Mouse (Mus musculus): Measurements from ENCODE around the gene Ubac2. TPM values are rescaled to one million over a fixed set of nuclear protein-coding genes. Genes with fewer than 3 reads are reported as not detected.
A peak's percentile ranks its signal among the peaks of the same experiment; 100 is the strongest.

Ubac2 gene
- total RNA-seq, 4 experiments from 2014 or later: 29.4 to 37.1 (median 32.7) TPM

- no peak for DNase-seq (ENCODE audit: low spot score in 2 of 2)
These were observed 87.0 kb downstream of the Ubac2 start for GRCm38 (mm10) chr14:121965461-121965860.

DNA sequence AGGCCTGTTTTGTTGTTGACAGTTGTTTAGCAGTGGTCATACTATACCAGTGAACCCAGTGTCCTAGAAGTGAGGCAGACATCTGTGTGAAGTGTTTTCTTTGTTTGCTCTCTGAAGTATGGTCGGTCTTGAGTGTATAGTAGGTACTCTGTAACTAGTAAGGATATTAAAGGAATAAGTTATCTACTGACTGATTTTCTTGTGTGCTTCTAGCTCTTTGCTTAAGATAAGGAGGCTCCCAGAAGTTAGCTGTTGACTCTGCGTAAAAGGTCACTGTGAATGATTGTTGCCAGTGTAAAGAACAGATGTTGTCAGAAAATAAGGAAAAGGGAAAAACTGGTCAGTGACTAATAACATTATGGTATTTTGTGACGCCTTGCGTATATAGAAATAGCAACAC, 88.7 kb downstream of the Ubac2 start:
- no peak for DNase-seq (ENCODE audit: low spot score in 2 of 2)

DNA sequence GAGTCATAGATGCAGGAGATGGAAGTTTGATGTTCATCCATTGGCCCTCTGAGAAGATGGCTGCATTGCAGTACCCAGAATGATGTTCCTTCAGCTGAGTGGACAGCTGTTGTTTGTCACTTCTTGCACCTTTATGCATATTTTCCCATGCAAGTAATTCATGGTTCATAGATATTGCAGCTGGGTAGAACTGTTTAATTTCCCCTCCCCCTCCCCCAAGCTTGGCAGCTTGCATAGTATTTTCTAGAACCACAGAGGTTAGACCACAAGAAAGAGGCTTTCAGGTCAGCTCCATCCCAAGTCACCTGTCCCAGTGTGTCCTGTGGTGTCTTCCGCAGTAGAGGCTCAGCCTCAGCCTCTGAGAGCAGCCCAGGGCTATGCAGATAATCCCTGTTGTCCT, 92.0 kb downstream of the Ubac2 start:
- no peak for DNase-seq (ENCODE audit: low spot score in 2 of 2)

DNA sequence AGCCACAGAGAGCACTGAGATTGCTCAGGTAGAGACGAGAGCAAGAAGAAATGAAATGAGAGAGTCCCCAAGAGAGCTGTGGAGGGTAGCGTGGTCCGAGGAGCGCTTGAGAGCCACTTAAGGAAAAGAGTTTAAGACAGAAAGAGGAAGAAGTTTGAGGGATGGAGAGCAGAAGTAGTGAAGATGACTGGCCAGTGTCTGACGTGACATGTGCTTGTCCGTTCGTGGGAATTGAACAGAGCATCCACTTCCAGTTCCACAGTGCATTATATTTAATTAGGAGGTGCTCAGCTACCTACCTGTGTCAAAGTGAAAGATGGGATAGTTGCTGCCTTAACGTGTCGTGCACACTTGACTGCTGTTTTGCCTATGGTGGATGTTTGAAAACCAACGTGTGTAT, 94.7 kb downstream of the Ubac2 start:
- no peak for DNase-seq (ENCODE audit: low spot score in 2 of 2)

GRCm38 (mm10) chr14:121981531-121981930, 103.1 kb downstream of the Ubac2 start:
- DNase-seq (ENCODE audit: low spot score in 2 of 2): no peak

- no peak for DNase-seq (ENCODE audit: low spot score in 2 of 2)
These were observed 104.9 kb downstream of the Ubac2 start for GRCm38 (mm10) chr14:121983009-121983933.

- DNase-seq (ENCODE audit: low spot score in 2 of 2): no peak
These were observed 107.1 kb downstream of the Ubac2 start for GRCm38 (mm10) chr14:121985477-121985876.

GRCm38 (mm10) chr14:121986028-121986427, 107.6 kb downstream of the Ubac2 start:
- no peak for DNase-seq (ENCODE audit: low spot score in 2 of 2)

DNA sequence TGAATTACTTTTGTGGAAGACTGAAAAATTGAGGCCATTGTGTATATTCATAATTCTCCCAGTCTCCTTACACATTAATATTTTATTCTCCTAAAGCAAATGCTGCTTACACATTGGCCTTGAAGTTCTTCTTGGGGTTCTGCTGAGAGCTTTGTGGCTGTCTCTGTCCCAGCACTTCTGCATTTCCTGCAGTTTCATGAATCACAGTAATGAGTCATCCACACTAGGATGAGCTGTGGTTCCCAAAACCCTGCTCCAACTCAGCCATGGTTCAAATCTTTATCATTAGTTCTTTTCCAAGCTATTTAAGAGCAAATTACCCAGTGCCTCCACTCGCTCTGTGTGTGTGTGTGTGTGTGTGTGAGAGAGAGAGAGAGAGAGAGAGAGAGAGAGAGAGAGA, 108.9 kb downstream of the Ubac2 start:
- no peak for DNase-seq (ENCODE audit: low spot score in 2 of 2)

DNA sequence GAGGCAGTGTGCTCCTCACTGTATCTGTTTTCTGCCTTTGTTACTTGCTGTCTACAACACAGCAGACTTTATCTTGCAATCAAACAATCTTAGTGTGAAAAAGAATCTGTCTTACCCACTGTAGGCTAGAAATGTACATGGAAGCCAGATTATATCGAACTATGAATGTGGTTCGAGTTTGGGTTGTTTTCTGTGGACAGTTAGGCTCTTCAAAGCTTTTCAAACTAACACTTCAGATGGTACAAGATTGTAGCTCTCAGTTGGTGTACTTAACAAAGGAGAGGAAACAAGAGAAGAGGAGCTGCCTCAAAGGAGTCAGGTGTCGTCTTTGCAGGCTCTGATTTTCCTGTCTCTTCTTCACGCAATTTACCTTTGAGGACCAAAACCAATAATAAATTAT, 109.3 kb downstream of the Ubac2 start:
- DNase-seq (ENCODE audit: low spot score in 2 of 2): no peak

GRCm38 (mm10) chr14:121989331-121989730, 110.9 kb downstream of the Ubac2 start:
- DNase-seq (ENCODE audit: low spot score in 2 of 2): no peak

DNA sequence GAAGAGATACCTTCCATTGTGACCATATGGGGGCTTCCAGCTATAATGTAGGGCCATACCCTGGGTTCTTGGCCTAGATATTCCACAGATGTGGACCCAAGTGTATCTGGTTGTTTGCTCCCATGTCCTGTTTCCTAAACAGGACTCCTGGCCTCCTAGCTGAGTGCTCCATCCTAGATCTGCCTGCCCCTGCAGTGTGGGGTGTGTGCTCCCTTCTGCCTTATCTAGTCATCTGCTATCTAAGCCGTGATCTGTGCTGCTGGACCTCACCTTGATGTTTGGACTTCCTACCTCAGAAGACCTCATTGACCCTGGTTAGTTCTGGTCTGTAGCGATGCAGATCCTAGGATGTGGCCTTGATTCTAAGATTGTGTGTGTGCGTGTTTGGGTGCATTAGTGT, 111.4 kb downstream of the Ubac2 start:
- DNase-seq (ENCODE audit: low spot score in 2 of 2): no peak

- no peak for DNase-seq (ENCODE audit: low spot score in 2 of 2)
These were observed 112.5 kb downstream of the Ubac2 start for GRCm38 (mm10) chr14:121990897-121991296.

- DNase-seq (ENCODE audit: low spot score in 2 of 2): no peak
These were observed 113.5 kb downstream of the Ubac2 start for GRCm38 (mm10) chr14:121991921-121992320.

DNA sequence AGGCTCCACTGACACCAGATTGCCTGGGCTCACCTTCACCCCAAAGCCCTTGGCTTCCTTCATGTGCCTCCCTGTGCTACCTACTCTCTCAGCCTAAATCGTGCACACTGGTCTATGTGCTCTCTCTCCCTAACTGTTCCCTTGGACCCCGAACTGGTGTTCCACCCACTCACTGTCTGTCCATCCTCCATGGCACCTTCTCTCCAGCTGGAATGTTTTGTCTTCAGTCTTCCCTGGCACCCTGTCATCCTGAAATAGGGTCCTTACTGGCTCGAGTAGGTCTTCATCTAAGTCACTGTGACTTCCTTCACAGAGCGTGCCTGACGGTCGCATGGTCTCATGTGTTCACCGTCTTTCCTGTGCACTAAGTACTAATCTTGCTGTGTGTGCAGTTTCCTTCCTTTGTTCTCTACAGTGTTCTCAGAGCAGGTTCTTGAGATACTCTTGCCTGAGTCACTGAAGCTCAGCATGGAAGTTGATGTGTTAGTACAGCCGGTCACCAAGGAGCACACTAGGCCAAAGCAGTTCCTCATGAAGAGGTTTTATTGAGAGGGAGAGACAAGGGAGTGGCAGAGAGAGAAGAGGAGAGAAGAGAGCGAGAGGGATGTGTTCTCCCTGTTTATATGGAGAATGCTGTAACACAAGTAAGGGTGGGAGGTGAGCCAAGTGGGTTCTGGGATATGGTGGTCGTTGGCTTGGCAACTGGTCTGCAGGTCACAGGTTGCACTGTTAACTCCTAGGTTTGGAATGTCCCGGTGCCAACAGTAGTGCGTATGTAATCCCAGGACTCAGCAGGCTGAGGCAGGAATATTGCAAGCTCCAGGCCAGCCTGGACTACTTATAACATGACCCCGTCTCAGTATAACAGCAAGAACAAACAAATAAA, 114.2 kb downstream of the Ubac2 start:
- DNase-seq (ENCODE audit: low spot score in 2 of 2): no peak

- no peak for DNase-seq (ENCODE audit: low spot score in 2 of 2)
These were observed 115.2 kb downstream of the Ubac2 start for GRCm38 (mm10) chr14:121993616-121994015.

- DNase-seq (ENCODE audit: low spot score in 2 of 2): no peak
These were observed 115.8 kb downstream of the Ubac2 start for GRCm38 (mm10) chr14:121994171-121994700.

DNA sequence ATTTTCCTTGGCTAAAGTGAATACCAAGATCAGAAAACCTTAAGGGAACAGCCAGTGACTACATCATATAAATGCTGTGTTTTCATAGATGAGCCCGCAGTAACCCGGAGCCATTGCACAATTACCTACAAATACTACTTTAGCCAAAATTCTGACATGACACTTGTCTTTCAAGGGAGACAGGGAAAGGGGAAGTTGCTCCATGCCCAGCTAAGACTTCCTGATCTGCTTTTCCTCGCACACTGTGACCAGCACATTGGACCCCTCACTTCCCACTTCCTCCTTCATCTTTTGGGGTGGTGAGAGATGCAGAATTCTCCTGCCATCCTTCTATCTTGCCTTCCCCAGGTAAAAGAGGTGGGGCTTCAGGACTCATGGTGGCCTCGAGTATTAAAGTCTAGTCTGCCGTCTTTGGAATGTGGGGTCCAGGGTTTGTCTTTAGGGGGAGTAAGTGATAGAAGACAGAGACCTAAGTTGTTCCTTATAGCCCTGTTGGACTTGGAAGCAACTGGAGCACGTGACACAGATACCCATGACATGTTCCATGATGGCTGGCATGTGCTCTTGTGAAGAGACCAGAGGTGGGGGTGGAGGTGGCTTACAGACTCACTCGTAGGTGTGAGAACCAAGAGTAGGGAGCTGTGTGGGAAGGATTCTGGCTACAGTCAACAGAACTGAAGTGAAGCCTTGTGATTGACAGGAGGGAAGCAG, 116.6 kb downstream of the Ubac2 start:
- DNase-seq (ENCODE audit: low spot score in 2 of 2): no peak

DNA sequence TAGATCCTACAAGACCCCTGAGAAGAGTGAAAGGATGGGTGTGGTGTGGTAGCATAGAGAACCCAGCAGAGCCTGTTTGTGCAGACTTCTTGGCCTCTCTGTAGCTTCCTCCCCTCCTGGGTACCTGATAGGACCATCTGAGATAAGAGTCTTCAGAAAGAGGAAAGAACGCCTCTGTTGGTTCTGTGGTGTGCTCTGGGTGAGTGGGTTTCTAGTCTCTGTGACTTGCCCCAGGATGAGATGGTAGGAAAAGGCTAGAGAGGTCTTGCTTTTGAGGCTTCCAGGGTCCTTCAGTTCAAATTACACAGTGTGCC, 117.1 kb downstream of the Ubac2 start:
- DNase-seq (ENCODE audit: low spot score in 2 of 2): no peak

DNA sequence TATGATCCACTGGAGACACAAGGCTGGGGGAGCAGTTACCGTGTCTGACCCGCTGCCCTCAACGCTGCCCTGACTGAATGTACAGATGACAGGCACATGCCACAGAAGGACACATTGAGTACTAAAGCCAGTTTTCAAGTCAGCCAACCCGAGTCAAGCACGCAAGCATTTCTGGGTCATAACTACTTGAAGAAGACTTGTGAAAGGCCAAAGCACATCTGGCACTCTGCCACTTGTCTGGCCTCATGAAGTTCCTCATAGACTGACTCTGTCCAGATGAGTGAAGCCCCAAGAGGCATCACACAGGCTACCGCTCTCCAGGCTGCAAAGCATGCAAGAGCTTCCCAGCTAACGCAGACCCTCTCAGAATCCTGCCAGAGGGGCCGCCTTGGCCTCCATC, 118.4 kb downstream of the Ubac2 start:
- peak; percentile 43 to 46 for DNase-seq (ENCODE audit: low spot score in 2 of 2)

GRCm38 (mm10) chr14:121999455-121999854, 121.0 kb downstream of the Ubac2 start:
- no peak for DNase-seq (ENCODE audit: low spot score in 2 of 2)
